Mouse (Mus musculus) gonadal fat pad, adult 2 months (tissue): ENCODE results near the gene Cacnb2. TPM values are rescaled to one million over a fixed set of nuclear protein-coding genes. Genes with fewer than 3 reads are reported as not detected.

ENCODE experiments used
- DNase-seq: peaks from one replicate; pipeline ENCODE4 v3.0.0-alpha.2; 2012; ENCODE audit warnings: low read depth
- polyA plus RNA-seq: library from polyadenylated mRNA; depleted of rRNA; stranded (reverse); fragments of >200 nt; gene quantifications from 2 replicates; pipeline ENCODE4 v1.2.3, GENCODE M21; 2012; rRNA removed

The Cacnb2 gene
- polyA plus RNA-seq, 1 experiment, result 2.2 TPM

DNA sequence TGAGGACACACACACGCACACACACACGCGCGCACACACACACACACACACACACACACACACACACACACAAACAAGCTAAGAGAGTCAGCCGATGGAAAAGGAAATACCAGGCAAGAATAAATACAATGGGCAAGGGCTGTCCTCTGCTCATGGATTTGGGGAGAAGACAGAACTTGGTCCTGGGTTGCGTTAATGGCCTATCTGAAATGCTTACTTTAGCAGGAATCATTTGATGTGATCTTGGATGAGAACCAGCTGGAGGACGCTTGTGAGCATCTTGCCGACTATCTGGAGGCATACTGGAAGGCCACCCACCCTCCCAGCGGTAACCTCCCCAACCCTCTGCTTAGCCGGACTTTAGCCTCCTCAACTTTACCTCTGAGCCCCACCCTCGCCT is 381.1 kb downstream of the Cacnb2 start:
- DNase-seq, result no peak

DNA sequence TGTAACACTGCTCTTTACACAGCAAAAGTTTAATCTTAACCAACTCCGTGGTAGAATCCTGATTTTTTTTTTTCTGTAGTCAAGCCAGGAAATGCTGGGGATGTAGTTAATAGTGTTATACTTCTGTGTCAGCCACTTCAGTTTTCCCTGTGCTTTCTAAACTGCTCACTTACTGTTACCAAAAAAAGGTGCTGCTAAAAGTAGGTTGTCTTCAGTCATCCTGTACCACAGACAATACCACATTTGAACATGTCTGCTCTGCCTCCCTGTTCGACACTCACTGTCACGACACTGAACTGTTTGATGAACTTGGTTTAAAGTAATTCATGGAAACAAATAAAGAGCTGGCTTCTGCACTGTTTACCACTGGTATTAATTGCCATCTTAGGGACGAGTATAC is 385.6 kb downstream of the Cacnb2 start:
- DNase-seq, result no peak

- no peak for DNase-seq
Observed at GRCm38 (mm10) chr2:14989350-14989749, 386.5 kb downstream of the Cacnb2 start.

GRCm38 (mm10) chr2:14992531-14992930 is 389.6 kb downstream of the Cacnb2 start:
- no peak for DNase-seq

- DNase-seq, result no peak
Observed at GRCm38 (mm10) chr2:14996036-14996435, 393.1 kb downstream of the Cacnb2 start.

GRCm38 (mm10) chr2:14997836-14998235 is 394.9 kb downstream of the Cacnb2 start:
- no peak for DNase-seq

GRCm38 (mm10) chr2:15007531-15007930 is 404.6 kb downstream of the Cacnb2 start:
- DNase-seq, result no peak

GRCm38 (mm10) chr2:15008072-15008471 is 405.2 kb downstream of the Cacnb2 start:
- no peak for DNase-seq

GRCm38 (mm10) chr2:15026817-15027216 is 423.9 kb downstream of the Cacnb2 start:
- DNase-seq, result peak; percentile 28

- no peak for DNase-seq
Observed at GRCm38 (mm10) chr2:15027816-15028215, 424.9 kb downstream of the Cacnb2 start.

Other genes with a start within 250 kb of the Cacnb2 start
- 0.04 TPM in 1 of 2 replicates, not detected in the other for gene Slc39a12, start 214.8 kb upstream of the Cacnb2 start, polyA plus RNA-seq